Mouse (Mus musculus): ENCODE measurements at regions not wholly inside any gene's neighbourhood (a gene's known extent, or its start where the extent isn't known, plus 50 kb on each side); places are given as distances from the start of the nearest gene placed in this dataset.
"Not testable (repeated sequence)": the region's sequence is repeated elsewhere in the genome, so short reads cannot be mapped to it uniquely, and the experiment has no call there.

DNA sequence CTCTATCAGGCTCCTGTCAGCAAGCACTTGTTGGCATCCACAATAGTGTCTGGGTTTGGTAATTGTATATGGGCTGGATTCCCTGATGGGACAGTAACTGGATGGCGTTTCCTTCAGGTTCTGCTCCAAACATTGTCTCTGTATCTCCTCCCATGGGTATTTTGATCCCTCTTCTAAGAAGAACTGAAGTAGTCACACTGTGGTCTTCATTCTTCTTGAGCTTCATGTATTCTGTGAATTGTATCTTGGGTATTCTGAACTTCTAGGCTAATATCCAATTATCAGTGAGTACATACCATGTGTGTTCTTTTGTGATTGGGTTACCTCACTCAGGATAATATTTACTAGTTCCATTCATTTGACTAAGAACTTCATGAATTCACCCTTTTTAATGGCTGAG is 119.2 kb upstream of the Gm21119 start:
- H3K4me3 ChIP-seq (replicated peaks); H3K36me3 ChIP-seq; ATAC-seq (ENCODE audit: low read depth): not testable (repeated sequence)

DNA sequence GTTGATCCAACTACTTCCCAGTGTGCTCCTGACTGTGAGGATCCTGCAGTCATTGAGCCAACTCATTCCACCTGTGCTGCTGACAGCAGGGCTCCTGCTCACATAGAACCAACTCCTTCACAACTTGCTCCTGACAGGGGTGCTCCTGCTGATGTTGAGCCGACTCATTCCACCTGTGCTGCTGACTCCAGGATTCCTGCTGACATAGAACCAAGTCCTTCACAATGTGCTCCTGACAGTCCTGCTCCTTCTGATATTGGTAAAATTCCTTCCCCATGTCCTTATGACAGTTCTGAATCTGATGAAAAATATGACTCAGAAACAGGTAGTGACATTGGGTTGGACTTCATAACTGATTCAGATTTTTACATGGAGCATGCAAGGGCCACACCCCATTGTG is 100.8 kb upstream of the Gm21119 start:
- not testable (repeated sequence) for H3K27me3 ChIP-seq; H3K4me3 ChIP-seq (replicated peaks); H3K4me2 ChIP-seq; DNase-seq; H3K27ac ChIP-seq; H3K9ac ChIP-seq; H3K4me1 ChIP-seq (replicated peaks); ATAC-seq (ENCODE audit: low read depth); H3K9me3 ChIP-seq (replicated peaks); H3K36me3 ChIP-seq
- WGBS (ENCODE audit: insufficient replicate concordance) = 51% methylated on average over 1 of the region's 1 CpGs

More for the DNA sequence above, 119.2 kb upstream of the Gm21119 start:
- WGBS (ENCODE audit: insufficient replicate concordance) = no CpG with 5 or more reads among the region's 1 CpGs
- H3K27ac ChIP-seq; H3K27me3 ChIP-seq; H3K4me1 ChIP-seq (replicated peaks); H3K4me2 ChIP-seq; DNase-seq; H3K9ac ChIP-seq; H3K9me3 ChIP-seq (replicated peaks): not testable (repeated sequence)

DNA sequence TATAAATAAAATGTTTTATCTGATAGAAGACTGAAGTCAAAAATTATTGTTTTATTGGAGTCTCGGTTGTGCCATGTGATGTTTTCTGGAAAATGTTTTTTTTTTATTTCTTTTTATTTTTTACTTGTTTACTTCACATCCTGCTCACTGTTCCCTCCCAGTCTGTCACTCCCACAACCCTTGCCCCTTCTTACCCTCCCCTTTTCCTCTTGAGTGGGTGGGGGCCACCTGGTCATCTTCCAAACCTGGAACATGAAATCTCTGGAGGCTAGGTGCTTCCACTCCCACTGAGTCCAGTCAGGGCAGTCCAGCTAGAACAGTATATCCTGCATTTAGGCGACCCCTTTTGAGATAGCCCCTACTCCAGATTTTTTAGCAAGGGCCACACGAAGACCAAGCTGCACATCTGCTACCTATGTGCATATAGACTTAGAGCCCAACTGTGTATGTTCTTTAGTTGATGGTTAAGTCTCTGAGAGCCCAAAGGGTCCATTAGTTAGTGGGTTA is 98.3 kb upstream of the Gm21119 start:
- not testable (repeated sequence) for H3K4me3 ChIP-seq (replicated peaks); DNase-seq; ATAC-seq (ENCODE audit: low read depth); H3K4me2 ChIP-seq; H3K9ac ChIP-seq; H3K27ac ChIP-seq; H3K9me3 ChIP-seq (replicated peaks); H3K4me1 ChIP-seq (replicated peaks); H3K27me3 ChIP-seq; H3K36me3 ChIP-seq
- WGBS (ENCODE audit: insufficient replicate concordance) = 40% methylated on average over 2 of the region's 3 CpGs

DNA sequence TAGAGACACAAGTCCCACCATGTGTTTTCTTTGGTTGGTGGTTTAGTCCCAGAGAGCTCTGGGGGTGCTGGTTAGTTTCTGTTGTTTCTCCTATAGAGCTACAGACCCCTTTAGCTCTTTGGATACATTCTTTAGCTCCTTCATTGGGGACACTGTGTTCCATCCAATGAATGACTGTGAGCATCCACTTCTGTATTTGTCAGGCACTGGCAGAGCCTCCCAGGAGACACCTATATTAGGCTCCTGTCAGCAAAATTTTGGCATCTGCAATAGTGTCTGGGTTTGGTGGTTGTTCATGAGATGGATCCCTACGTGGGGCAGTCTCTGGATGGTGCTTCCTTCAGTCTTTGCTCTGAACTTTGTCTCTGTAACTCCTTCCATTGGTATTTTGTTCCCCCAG is 97.2 kb upstream of the Gm21119 start:
- H3K27me3 ChIP-seq; DNase-seq; H3K36me3 ChIP-seq; H3K4me1 ChIP-seq (replicated peaks); H3K27ac ChIP-seq; H3K4me3 ChIP-seq (replicated peaks); H3K9ac ChIP-seq; H3K4me2 ChIP-seq; H3K9me3 ChIP-seq (replicated peaks); ATAC-seq (ENCODE audit: low read depth): not testable (repeated sequence)
- 22% methylated on average over 1 of the region's 1 CpGs for WGBS (ENCODE audit: insufficient replicate concordance)

DNA sequence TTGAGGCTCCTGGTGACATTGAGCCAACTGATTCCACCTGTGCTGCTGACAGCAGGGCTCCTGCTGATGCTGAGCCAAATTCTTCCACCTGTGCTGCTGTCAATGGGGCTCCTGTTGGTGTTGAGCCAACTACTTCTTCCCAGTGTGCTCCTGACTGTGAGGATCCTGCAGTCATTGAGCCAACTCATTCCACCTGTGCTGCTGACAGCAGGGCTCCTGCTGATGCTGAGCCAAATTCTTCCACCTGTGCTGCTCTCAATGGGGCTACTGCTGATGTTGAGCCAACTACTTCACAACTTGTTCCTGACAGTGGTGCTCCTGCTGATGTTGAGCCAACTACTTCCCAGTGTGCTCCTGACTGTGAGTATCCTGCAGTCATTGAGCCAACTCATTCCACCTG is 90.2 kb upstream of the Gm21119 start:
- DNase-seq; ATAC-seq (ENCODE audit: low read depth); H3K9ac ChIP-seq; H3K27ac ChIP-seq; H3K4me2 ChIP-seq; H3K4me3 ChIP-seq (replicated peaks); H3K9me3 ChIP-seq (replicated peaks); H3K4me1 ChIP-seq (replicated peaks); H3K36me3 ChIP-seq; H3K27me3 ChIP-seq: not testable (repeated sequence)

DNA sequence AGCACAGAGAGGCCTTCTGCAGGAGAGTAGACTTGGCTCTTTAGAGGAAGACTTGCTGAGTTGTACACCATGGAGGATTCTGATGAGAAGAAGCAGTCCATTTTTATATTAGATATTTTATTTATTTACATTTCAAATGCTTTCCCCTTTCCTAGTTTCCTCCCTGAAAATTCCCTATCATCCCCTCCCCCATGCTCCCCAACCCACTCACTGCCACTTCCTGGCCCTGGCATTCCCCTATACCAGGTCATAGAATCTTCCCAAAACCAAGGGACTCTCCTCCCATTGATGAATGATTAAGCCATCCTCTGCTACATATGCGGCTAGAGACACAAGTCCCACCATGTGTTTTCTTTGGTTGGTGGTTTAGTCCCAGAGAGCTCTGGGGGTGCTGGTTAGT is 85.7 kb upstream of the Gm21119 start:
- no CpG with 5 or more reads among the region's 1 CpGs for WGBS (ENCODE audit: insufficient replicate concordance)
- H3K4me3 ChIP-seq (replicated peaks); DNase-seq; H3K9ac ChIP-seq; H3K27ac ChIP-seq; H3K27me3 ChIP-seq; H3K4me1 ChIP-seq (replicated peaks); H3K36me3 ChIP-seq; ATAC-seq (ENCODE audit: low read depth); H3K4me2 ChIP-seq; H3K9me3 ChIP-seq (replicated peaks): not testable (repeated sequence)

DNA sequence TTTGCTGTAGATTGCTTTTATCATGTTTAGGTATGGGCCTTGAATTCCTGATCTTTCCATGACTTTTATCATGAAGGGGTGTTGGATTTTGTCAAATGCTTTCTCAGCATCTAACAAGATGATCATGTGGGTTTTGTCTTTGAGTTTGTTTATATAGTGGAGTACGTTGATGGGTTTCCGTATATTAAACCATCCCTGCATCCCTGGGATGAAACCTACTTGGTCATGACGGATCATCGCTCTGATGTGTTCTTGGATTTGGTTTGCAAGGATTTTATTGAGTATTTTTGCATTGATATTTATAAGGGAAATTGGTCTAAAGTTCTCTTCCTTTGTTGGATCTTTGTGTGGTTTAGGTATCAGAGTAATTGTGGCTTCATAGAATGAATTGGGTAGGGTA is 75.7 kb upstream of the Gm21119 start:
- not testable (repeated sequence) for ATAC-seq (ENCODE audit: low read depth); H3K4me2 ChIP-seq; H3K4me1 ChIP-seq (replicated peaks); H3K27ac ChIP-seq; DNase-seq; H3K27me3 ChIP-seq; H3K36me3 ChIP-seq; H3K9me3 ChIP-seq (replicated peaks); H3K9ac ChIP-seq; H3K4me3 ChIP-seq (replicated peaks)
- WGBS (ENCODE audit: insufficient replicate concordance) = 76% methylated on average over 4 of the region's 4 CpGs

DNA sequence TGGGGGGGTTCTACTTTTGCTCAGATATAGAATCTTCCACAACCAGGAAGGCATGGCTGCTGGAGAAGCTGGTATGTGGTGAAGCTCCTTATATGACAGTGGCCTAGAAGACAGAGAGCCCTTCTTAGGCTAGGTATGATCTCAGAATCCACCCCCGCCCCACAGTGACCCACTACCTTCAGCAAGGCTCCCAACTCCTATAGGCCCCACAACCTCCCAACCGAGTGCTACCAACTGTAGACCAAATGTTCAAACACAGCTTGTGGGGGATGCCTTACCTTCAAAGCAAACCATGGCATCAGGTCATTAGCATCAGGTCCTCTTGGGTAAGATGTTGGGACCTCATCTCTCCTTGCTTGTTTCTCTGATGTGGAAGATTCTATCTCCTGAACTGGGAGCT is 70.6 kb upstream of the Gm21119 start:
- H3K9me3 ChIP-seq (replicated peaks); H3K36me3 ChIP-seq; H3K27me3 ChIP-seq; H3K4me1 ChIP-seq (replicated peaks); H3K4me3 ChIP-seq (replicated peaks); ATAC-seq (ENCODE audit: low read depth); H3K4me2 ChIP-seq; H3K27ac ChIP-seq; H3K9ac ChIP-seq; DNase-seq: not testable (repeated sequence)
- WGBS (ENCODE audit: insufficient replicate concordance) = 63% methylated on average over 2 of the region's 2 CpGs

DNA sequence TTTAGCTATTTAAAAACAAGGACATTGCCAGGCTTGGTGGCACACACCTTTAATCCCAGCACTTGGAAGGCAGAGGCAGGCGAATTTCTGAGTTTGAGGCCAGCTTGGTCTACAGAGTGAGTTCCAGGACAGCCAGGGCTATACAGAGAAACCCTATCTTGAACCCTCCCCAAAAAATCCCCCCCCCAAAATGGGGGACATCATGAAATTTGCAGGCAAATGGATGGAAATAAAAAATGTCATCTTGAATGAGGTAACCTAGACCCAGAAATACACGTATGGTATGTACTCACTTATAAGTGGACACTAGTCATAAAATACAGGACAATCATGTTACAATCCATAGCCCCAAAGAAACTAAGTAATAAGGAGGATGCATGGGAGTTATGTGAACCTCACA is 69.4 kb upstream of the Gm21119 start:
- not testable (repeated sequence) for H3K9me3 ChIP-seq (replicated peaks); H3K36me3 ChIP-seq; H3K27ac ChIP-seq; H3K4me2 ChIP-seq; ATAC-seq (ENCODE audit: low read depth); H3K4me3 ChIP-seq (replicated peaks); H3K27me3 ChIP-seq; H3K9ac ChIP-seq; H3K4me1 ChIP-seq (replicated peaks); DNase-seq
- 35% methylated on average over 1 of the region's 2 CpGs for WGBS (ENCODE audit: insufficient replicate concordance)

DNA sequence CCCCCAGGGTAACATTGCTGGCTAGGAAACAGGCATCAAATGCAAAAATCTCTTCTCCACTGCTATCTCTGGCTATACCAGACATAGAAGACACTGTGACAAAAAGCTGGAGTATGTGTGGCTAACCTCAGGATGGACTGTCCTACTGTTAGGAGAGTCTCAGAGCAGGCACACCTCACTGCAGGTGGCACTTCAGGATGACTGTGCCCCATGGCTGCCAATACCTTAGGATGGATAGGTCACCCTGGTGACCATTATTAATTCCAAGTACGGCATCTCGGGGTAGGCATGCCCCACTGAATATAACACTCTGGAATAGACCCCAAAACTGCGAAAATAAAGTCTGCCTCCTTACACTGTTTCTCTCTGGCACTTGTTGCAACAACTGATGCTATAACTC is 68.3 kb upstream of the Gm21119 start:
- H3K27me3 ChIP-seq; H3K4me3 ChIP-seq (replicated peaks): not testable (repeated sequence)
- WGBS (ENCODE audit: insufficient replicate concordance) = no CpG with 5 or more reads among the region's 3 CpGs

DNA sequence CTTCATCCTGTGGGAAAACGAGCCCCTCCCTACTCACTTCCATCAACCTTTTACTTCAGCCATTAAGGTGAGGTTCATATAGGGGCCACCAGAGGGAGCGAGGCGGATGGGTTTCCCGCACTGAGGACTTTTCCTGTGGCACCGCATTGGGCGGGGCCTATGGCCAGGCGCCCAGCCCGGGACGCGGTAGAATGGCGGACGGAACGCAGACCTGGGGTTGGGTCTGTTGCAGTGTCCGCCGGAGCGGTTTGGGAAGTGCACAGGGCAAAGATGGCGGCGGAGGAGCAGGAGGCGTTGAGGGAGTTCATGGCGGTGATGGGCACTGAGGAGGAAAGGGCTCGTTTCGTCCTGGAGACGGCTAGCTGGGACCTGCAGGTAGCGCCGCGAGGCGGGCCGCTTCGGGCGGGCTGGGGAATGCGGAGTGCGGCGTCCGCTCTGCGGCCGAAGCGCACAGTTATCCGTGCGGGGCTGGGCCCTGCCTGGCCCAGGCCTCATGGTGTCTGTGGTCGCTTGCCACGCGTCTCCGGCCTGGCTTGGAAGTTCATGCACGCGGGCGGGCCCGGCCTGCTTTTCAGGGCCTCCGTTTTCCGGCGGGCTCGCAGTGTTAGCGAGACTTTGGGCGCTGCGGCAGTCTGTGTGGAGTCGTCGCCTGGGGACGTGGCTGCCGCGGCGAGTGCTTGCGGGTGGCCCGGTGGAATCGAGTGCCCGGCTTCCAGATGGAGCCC is 64.5 kb upstream of the Gm21119 start:
- H3K27me3 ChIP-seq; H3K36me3 ChIP-seq; H3K4me1 ChIP-seq (replicated peaks); H3K9me3 ChIP-seq (replicated peaks): not testable (repeated sequence)
- Histone ChIP-seq H3K27ac (peak overlapping the region; percentile 67), H3K4me2 (peak overlapping the region; percentile 66), H3K9ac (peak overlapping the region; percentile 84), H3K4me3 (replicated peaks) (peak overlapping the region; percentile 71)
- ATAC-seq (ENCODE audit: low read depth) = peak; percentile 100
- DNase-seq = peak; percentile 85
- 2% methylated on average over 64 of the region's 64 CpGs for WGBS (ENCODE audit: insufficient replicate concordance)

More for the DNA sequence above, 68.3 kb upstream of the Gm21119 start:
- ATAC-seq (ENCODE audit: low read depth); H3K4me2 ChIP-seq; H3K9ac ChIP-seq; H3K27ac ChIP-seq; H3K4me1 ChIP-seq (replicated peaks); H3K36me3 ChIP-seq; H3K9me3 ChIP-seq (replicated peaks); DNase-seq: not testable (repeated sequence)

DNA sequence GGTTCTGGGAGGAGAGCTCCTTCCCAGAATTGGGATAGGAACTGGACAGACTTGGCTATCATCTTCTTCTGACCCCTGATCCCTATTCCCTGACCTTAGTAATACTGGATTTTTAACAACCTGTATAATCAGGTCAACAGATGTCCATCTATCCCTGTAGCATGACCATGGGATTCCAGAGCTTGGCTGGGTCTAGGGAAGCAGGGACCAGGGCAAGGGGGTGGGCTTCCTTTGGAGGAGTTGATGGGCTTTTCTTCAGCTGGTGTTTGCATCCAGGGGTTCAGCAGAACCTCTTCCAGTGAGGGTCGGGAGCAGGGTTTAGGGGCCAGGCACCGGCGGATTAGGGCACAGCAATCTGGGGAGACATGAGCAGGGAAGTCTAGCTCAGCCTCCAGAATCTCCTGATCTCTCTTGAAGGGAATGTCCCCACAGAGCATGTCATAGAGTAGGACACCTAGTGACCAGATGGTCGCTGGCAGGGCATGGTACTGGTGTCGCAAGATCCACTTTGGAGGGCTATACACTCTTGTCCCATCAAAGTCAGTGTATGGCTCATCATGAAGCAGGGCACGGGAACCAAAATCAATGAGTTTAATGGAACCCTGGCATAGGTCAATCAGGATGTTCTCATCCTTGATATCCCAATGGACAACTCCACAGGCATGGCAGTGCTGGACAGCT is 58.1 kb upstream of the Gm21119 start:
- H3K27ac ChIP-seq; H3K27me3 ChIP-seq; H3K36me3 ChIP-seq; H3K4me1 ChIP-seq (replicated peaks); H3K9me3 ChIP-seq (replicated peaks); H3K4me2 ChIP-seq; DNase-seq; H3K9ac ChIP-seq; H3K4me3 ChIP-seq (replicated peaks): not testable (repeated sequence)
- no CpG with 5 or more reads among the region's 6 CpGs for WGBS (ENCODE audit: insufficient replicate concordance)
- peak; percentile 22 for ATAC-seq (ENCODE audit: low read depth)

Measured in liver, embryonic 13.5 days (tissue).